Mouse (Mus musculus): ENCODE results near the gene U2af1. TPM values are rescaled to one million over a fixed set of nuclear protein-coding genes. Genes with fewer than 3 reads are reported as not detected.

The U2af1 gene
- polyA plus RNA-seq, 1 experiment: 10.8 TPM

DNA sequence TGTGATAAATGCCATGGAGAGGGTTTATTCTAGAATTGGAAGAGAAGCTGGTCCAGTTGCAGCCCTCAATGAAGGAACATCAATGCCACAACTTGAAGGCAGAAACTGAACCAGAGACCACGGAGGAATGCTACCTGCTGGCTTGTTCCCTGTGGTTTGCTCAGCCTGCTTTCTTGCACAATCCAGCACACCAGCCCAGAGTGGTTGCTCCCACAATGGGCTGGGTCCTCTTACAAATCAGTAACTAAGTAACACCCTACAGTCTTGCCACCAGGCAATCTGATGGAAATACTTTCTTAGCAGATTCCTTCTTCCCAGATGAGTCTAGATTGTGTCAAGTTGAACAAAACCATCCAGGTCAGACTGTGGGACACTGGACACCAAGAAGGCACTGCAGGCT lies 30.9 kb upstream of the U2af1 start:
- H3K4me1 ChIP-seq (ENCODE audit: control insufficient read depth): peaks cover 9% of the 10 kb centered on the region
- TF ChIP-seq TAL1 (IDR thresholded peaks at IDR 0.05; ENCODE audit: low read length) (no peak), GATA1 (IDR thresholded peaks at IDR 0.05; ENCODE audit: low read length) (no peak)
- no peaks in the 10 kb centered on the region for H3K9me3 ChIP-seq (ENCODE audit: control insufficient read depth, low read length)
- no peak overlapping the region for H3K4me3 ChIP-seq (replicated peaks)
- H3K36me3 ChIP-seq (ENCODE audit: control insufficient read depth): no peaks in the 10 kb centered on the region
- 0 out of 2 replicates have a peak, but pooled peaks cover 3% of the 10 kb centered on the region for H3K27me3 ChIP-seq (ENCODE audit: control insufficient read depth)

DNA sequence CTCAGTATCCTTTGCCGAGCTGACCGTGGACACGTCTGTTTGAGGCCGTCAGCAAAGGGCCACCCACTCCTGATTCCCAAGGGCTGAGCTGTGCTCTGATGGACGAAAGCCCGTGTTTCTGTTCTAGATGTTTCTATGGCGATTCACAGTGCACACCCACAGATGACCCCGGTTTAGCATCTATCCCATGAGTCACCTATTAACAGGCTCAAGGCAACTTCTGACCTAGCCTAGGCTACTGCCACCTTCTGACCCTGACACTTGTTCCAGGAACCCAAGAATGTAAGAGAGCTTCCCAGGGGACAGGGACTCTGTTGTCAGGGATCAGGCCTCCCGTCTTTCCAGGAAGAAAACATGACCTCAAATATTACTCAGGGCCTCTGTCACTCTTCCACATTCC lies 29.4 kb upstream of the U2af1 start:
- no peak for TF ChIP-seq TAL1 (IDR thresholded peaks at IDR 0.05; ENCODE audit: low read length)
- Histone ChIP-seq H3K9me3 (ENCODE audit: control insufficient read depth, low read length) (no peaks in the 10 kb centered on the region), H3K4me3 (replicated peaks) (no peak overlapping the region), H3K4me1 (ENCODE audit: control insufficient read depth) (peaks cover 4% of the 10 kb centered on the region), H3K27me3 (ENCODE audit: control insufficient read depth) (0 out of 2 replicates have a peak, but pooled peaks cover 3% of the 10 kb centered on the region), H3K36me3 (ENCODE audit: control insufficient read depth) (no peaks in the 10 kb centered on the region)

DNA sequence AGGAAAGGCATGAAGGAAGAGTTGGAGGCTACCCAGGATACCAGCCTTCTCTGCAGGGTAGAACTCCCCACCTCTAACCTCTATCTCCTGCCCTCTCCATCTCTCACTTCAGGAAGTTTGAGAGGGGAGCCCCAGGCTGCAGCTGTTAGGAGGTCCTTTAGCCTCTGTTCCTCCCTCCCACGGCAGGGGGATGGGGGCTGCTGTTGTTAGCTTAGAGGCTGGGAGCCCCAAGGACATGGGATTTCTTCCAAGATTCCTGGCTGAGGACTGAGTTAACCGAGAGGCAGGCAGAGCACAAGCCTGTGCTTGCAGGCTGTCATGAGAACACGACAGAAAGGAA lies 27.5 kb upstream of the U2af1 start:
- Histone ChIP-seq H3K9me3 (ENCODE audit: control insufficient read depth, low read length) (no peaks in the 10 kb centered on the region), H3K27me3 (ENCODE audit: control insufficient read depth) (0 out of 2 replicates have a peak, but pooled peaks cover 3% of the 10 kb centered on the region), H3K4me3 (replicated peaks) (no peak overlapping the region), H3K4me1 (ENCODE audit: control insufficient read depth) (peaks cover 3% of the 10 kb centered on the region), H3K36me3 (ENCODE audit: control insufficient read depth) (no peaks in the 10 kb centered on the region)
- TF ChIP-seq TAL1 (IDR thresholded peaks at IDR 0.05; ENCODE audit: low read length): no peak
- TF ChIP-seq GATA1 (IDR thresholded peaks at IDR 0.05; ENCODE audit: low read length): no peak

DNA sequence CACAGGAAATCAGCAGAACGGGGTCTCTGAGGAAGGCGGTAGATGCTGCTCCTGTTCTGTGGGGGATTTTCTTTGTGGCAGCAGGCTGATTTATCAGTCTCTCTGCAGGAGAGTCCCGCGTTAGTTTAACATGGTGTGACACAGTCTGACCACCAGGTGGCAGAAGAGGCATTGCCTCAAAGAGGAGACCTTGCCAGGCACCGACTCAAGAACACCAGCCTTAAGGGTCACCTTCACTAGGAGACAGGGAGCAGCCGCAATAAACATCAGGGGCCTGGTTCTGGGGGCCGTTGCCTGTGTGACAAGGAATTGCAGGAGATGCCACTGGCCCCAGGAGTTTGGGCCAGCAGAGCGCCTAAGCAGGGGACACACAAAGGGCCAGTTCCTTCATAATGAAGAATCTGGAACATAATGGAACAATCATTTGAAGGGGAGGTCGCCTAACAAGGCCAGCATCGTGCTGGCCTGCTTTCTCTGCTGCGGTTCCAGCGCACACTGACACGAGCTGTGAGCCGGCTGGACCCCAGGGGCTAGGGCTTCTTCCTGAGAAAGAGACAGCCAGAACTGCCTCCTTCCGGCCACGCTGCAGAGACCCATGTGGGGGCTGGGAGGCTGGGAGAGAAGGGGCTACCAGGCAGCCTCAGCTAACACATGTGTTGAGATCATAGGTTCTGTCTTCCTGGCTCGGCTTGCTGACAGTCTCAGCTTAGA lies 27.0 kb upstream of the U2af1 start:
- no peaks in the 10 kb centered on the region for H3K9me3 ChIP-seq (ENCODE audit: control insufficient read depth, low read length)
- TF ChIP-seq GATA1 (IDR thresholded peaks at IDR 0.05; ENCODE audit: low read length) (no peak), TAL1 (IDR thresholded peaks at IDR 0.05; ENCODE audit: low read length) (no peak)
- H3K27me3 ChIP-seq (ENCODE audit: control insufficient read depth): 0 out of 2 replicates have a peak, but pooled peaks cover 5% of the 10 kb centered on the region
- no peak overlapping the region for H3K4me3 ChIP-seq (replicated peaks)
- H3K36me3 ChIP-seq (ENCODE audit: control insufficient read depth): no peaks in the 10 kb centered on the region
- peaks cover 3% of the 10 kb centered on the region for H3K4me1 ChIP-seq (ENCODE audit: control insufficient read depth)

DNA sequence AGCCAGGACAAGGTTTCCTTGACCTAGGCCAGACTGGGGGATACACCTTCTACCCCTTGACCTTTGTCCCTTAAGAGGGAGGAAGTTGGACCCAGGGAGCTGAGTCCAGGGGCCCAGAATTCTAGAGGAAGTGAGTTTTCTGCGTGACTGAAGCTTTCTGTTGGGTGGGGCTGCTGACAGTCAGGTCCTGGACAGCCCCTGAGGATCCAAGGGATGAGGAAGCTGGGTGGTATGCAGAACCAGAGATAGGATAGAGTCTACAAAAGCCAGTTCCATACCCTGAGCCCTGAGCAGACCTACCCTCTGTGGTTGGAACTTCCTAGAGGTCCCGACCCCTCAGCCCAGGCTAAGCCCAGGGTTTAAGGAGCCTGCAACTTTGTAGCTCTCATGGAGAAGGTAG lies 21.8 kb upstream of the U2af1 start:
- no peak overlapping the region for H3K4me3 ChIP-seq (replicated peaks)
- H3K9me3 ChIP-seq (ENCODE audit: control insufficient read depth, low read length): no peaks in the 10 kb centered on the region
- H3K4me1 ChIP-seq (ENCODE audit: control insufficient read depth): no peaks in the 10 kb centered on the region
- 0 out of 2 replicates have a peak, but pooled peaks cover 2% of the 10 kb centered on the region for H3K27me3 ChIP-seq (ENCODE audit: control insufficient read depth)
- H3K36me3 ChIP-seq (ENCODE audit: control insufficient read depth): no peaks in the 10 kb centered on the region
- TF ChIP-seq TAL1 (IDR thresholded peaks at IDR 0.05; ENCODE audit: low read length) (no peak), GATA1 (IDR thresholded peaks at IDR 0.05; ENCODE audit: low read length) (no peak)

DNA sequence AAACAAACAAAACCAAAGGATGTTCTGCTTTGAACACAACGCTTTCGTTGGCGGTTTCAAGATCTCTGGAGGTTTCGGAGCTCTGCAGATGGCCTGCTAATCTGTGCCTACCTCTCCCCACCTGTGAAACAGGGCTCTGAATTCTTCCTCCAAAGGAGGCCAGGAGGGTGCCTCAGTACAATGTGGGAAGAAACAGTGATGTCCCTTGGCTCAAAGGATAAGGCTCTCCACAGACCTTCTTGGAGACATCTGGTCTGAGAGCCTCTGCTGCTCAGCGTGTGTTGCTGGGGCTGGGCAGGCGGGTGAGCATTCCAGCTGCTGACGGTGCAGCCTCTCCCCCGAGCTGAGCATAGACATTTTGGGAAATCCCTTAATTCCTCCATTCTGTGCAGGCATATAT lies 18.8 kb upstream of the U2af1 start, which contains the start of gene Cryaa:
Cryaa (plus strand) TSS at position 301 of the 400 bp plus-strand sequence.
- H3K36me3 ChIP-seq (ENCODE audit: control insufficient read depth): no peaks in the 10 kb centered on the region
- no peak within 1 kb of the TSS for H3K4me3 ChIP-seq (replicated peaks)
- no peaks in the 10 kb centered on the region for H3K4me1 ChIP-seq (ENCODE audit: control insufficient read depth)
- H3K9me3 ChIP-seq (ENCODE audit: control insufficient read depth, low read length): no peaks in the 10 kb centered on the region
- TF ChIP-seq GATA1 (IDR thresholded peaks at IDR 0.05; ENCODE audit: low read length): no peak
- no peak for TF ChIP-seq TAL1 (IDR thresholded peaks at IDR 0.05; ENCODE audit: low read length)
- H3K27me3 ChIP-seq (ENCODE audit: control insufficient read depth): 0 out of 2 replicates have a peak, but pooled peaks cover 2% of the 10 kb centered on the region

DNA sequence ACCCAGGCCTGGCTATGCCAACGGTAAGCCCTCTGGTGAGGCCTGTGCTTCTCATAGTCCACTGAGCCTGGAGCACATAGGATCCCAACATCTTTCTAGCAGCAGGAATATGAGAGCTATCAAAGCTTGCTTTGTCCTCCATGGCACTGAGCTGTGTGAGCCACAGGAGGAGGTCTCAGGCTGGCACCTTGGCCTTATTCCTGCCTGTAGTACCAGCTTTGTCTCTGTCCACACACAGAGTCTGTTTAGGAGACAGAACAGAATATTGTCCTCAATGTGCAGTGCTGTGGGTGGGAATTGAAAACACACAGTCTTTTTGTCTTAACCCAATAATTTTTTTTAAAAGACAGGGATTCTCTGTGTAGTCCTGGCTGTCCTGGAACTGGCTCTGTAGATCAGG lies 15.7 kb upstream of the U2af1 start:
- no peak overlapping the region for H3K4me3 ChIP-seq (replicated peaks)
- H3K9me3 ChIP-seq (ENCODE audit: control insufficient read depth, low read length): no peaks in the 10 kb centered on the region
- TF ChIP-seq TAL1 (IDR thresholded peaks at IDR 0.05; ENCODE audit: low read length) (no peak), GATA1 (IDR thresholded peaks at IDR 0.05; ENCODE audit: low read length) (no peak)
- no peaks in the 10 kb centered on the region for H3K4me1 ChIP-seq (ENCODE audit: control insufficient read depth)
- H3K27me3 ChIP-seq (ENCODE audit: control insufficient read depth): 0 out of 2 replicates have a peak, but pooled peaks cover 2% of the 10 kb centered on the region
- H3K36me3 ChIP-seq (ENCODE audit: control insufficient read depth): no peaks in the 10 kb centered on the region

DNA sequence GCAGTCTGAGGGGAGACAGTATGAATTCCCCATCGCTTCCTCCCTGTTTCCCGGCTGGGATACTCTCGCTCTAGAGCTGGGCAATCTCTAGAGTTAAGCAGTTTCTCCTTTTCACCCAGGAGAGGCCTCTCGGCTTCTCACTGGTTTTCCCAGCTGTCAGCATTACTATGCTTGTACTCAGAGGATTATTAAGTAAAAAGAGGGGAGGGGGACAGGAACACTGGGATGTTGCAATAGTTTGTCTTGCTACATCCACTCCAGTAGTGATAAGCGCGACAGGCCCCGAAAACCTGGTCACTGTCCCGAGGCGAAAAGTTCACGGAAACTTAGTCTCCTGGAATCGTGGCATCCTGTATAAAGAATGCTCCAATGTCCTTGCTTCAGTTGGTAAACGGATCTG lies 13.6 kb upstream of the U2af1 start:
- TF ChIP-seq TAL1 (IDR thresholded peaks at IDR 0.05; ENCODE audit: low read length): no peak
- no peak for TF ChIP-seq GATA1 (IDR thresholded peaks at IDR 0.05; ENCODE audit: low read length)
- no peaks in the 10 kb centered on the region for H3K36me3 ChIP-seq (ENCODE audit: control insufficient read depth)
- no peaks in the 10 kb centered on the region for H3K9me3 ChIP-seq (ENCODE audit: control insufficient read depth, low read length)
- H3K4me1 ChIP-seq (ENCODE audit: control insufficient read depth): no peaks in the 10 kb centered on the region
- peaks cover 6% of the 10 kb centered on the region for H3K27me3 ChIP-seq (ENCODE audit: control insufficient read depth)
- no peak overlapping the region for H3K4me3 ChIP-seq (replicated peaks)

DNA sequence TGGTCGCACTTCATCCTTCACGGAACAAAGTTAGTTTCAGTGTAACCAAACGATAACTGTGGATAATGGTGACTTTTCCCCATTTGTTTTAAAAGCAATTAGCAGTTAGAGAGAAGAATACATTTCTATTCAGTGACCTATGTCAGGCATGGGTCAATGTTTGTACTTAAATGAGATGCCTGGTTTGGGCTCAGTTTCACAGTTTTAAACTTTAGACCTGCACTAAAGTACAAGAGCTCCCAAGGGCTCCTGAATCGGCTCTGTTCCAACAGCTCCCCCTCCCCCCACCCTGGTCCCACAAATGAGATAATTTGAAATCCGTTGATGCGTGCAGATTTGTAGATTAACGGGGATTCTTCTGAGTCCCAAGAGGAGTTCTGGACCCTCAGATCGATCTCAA lies 13.0 kb upstream of the U2af1 start:
- H3K4me1 ChIP-seq (ENCODE audit: control insufficient read depth): no peaks in the 10 kb centered on the region
- H3K36me3 ChIP-seq (ENCODE audit: control insufficient read depth): no peaks in the 10 kb centered on the region
- TF ChIP-seq GATA1 (IDR thresholded peaks at IDR 0.05; ENCODE audit: low read length) (no peak), TAL1 (IDR thresholded peaks at IDR 0.05; ENCODE audit: low read length) (no peak)
- H3K27me3 ChIP-seq (ENCODE audit: control insufficient read depth): peaks cover 8% of the 10 kb centered on the region
- H3K9me3 ChIP-seq (ENCODE audit: control insufficient read depth, low read length): no peaks in the 10 kb centered on the region
- no peak overlapping the region for H3K4me3 ChIP-seq (replicated peaks)

DNA sequence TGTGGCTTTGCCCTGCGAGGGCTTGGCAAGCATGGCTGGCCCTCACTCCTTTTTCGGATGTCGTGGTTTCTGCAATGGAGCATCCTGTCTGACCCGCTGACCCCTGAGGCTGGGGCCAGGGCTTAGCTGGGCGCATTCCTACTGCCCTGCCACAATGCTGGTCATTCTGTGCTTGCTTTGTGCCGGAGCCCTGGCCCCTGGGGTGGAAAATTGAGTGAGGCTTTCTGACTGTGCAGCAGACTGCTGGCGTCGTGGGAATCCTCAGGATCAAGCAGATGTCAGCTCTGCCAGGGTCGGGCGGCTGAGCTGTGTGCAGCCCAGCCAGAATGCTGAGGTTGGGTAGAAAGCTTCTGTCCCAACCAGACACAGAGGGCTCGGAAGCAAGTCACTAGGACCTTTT lies 11.5 kb upstream of the U2af1 start:
- Histone ChIP-seq H3K4me1 (ENCODE audit: control insufficient read depth) (no peaks in the 10 kb centered on the region), H3K36me3 (ENCODE audit: control insufficient read depth) (no peaks in the 10 kb centered on the region), H3K4me3 (replicated peaks) (no peak overlapping the region), H3K9me3 (ENCODE audit: control insufficient read depth, low read length) (no peaks in the 10 kb centered on the region), H3K27me3 (ENCODE audit: control insufficient read depth) (peaks cover 8% of the 10 kb centered on the region)
- TF ChIP-seq GATA1 (IDR thresholded peaks at IDR 0.05; ENCODE audit: low read length) (no peak), TAL1 (IDR thresholded peaks at IDR 0.05; ENCODE audit: low read length) (no peak)

Data from erythroblast, embryonic 14.5 days (primary cell).